9 mouse cellular contexts compared by ENCODE assay signal in genomic region chr9:48674359-48675015, GRCm38 (mm10).
DNase-seq lines count a peak whose midpoint lies in the region; ATAC-seq and TF ChIP-seq lines count a peak whose summit lies in the region.
"Had no signal": no experiment of that assay in that cellular context is flagged by ENCODE, and none has a peak within 500 bp of the region (broad histone marks: within the 10 kb centered on the region; RNA-seq: fewer than 3 reads in every experiment).

No protein-coding gene starts in this region.

- no peak overlapping the region for H3K4me2 ChIP-seq in kidney, embryonic 14.5 days (replicated peaks; ENCODE audit: low read depth, low read length)
- no peak overlapping the region for H3K4me2 ChIP-seq in heart, postnatal 0 days (ENCODE audit: low read depth, low read length)
- H3K4me2 ChIP-seq in neural tube, embryonic 15.5 days: no peak overlapping the region

- H3K36me3 ChIP-seq in kidney, embryonic 14.5 days (ENCODE audit: control insufficient read depth, insufficient read depth, low read length): no peaks in the 10 kb centered on the region
- no peaks in the 10 kb centered on the region for H3K36me3 ChIP-seq in heart, postnatal 0 days (replicated peaks; ENCODE audit: control insufficient read depth, insufficient read depth, low read length)
- no peaks in the 10 kb centered on the region for H3K36me3 ChIP-seq in neural tube, embryonic 15.5 days
- H3K36me3 ChIP-seq: neural tube, embryonic 12.5 days had no signal

- TF ChIP-seq EP300 in heart, postnatal 0 days (IDR thresholded peaks at IDR 0.05; ENCODE audit: low read depth): no peak

- H3K9me3 ChIP-seq in kidney, embryonic 14.5 days (ENCODE audit: control insufficient read depth, low read length): no peaks in the 10 kb centered on the region
- H3K9me3 ChIP-seq in heart, postnatal 0 days (replicated peaks; ENCODE audit: control insufficient read depth, low read length): no peaks in the 10 kb centered on the region
- no peaks in the 10 kb centered on the region for H3K9me3 ChIP-seq in neural tube, embryonic 15.5 days (replicated peaks)
- H3K9me3 ChIP-seq: neural tube, embryonic 12.5 days had no signal

- WGBS in kidney, embryonic 14.5 days: 10% methylated on average over 11 of the region's 11 CpGs
- 44% methylated on average over 11 of the region's 11 CpGs for WGBS in heart, postnatal 0 days
- WGBS in neural tube, embryonic 15.5 days: 11% methylated on average over 11 of the region's 11 CpGs

- H3K27ac ChIP-seq in kidney, embryonic 14.5 days (ENCODE audit: low read depth, low read length): no peak overlapping the region
- H3K27ac ChIP-seq in heart, postnatal 0 days (ENCODE audit: low read depth): peak overlapping the region; percentile 58
- H3K27ac ChIP-seq in neural tube, embryonic 15.5 days (replicated peaks): no peak overlapping the region
- H3K27ac ChIP-seq: neural tube, embryonic 12.5 days had no signal

- H3K9ac ChIP-seq in kidney, embryonic 14.5 days (ENCODE audit: low read depth, low read length): no peak overlapping the region
- no peak overlapping the region for H3K9ac ChIP-seq in heart, postnatal 0 days (replicated peaks; ENCODE audit: low read depth, low read length)
- peak overlapping the region; percentile 12; the same call in 1 of the 2 replicates for H3K9ac ChIP-seq in neural tube, embryonic 15.5 days (replicated peaks)
- H3K9ac ChIP-seq: neural tube, embryonic 12.5 days had no signal

- 0 out of 2 replicates have a peak, but pooled peaks cover 3% of the 10 kb centered on the region for H3K27me3 ChIP-seq in kidney, embryonic 14.5 days (ENCODE audit: control insufficient read depth, insufficient read depth, low read length)
- H3K27me3 ChIP-seq in heart, postnatal 0 days (ENCODE audit: control insufficient read depth, insufficient read depth, low read length): no peaks in the 10 kb centered on the region
- H3K27me3 ChIP-seq in neural tube, embryonic 15.5 days (replicated peaks): peaks cover 16% of the 10 kb centered on the region

- DNase-seq in kidney, adult 11 months: peak; percentile 36
- DNase-seq in heart, postnatal 0 days (ENCODE audit: low spot score): peak; percentile 41
- peak; percentile 37 to 51 for DNase-seq in kidney, postnatal 4 days
- no peak for DNase-seq in thymus, postnatal 10 days (ENCODE audit: low spot score in 2 of 2)
- no peak for DNase-seq in left cerebral cortex, adult 8-10 months (ENCODE audit: low spot score in 2 of 2)
- DNase-seq in cerebellum, adult 8-10 months: no peak

- no peak for ATAC-seq in kidney, embryonic 14.5 days (ENCODE audit: low FRiP score, low TSS enrichment)
- ATAC-seq in heart, postnatal 0 days (ENCODE audit: insufficient read depth, low read depth): 0 out of 2 replicates have a peak, but pooled peaks have one; percentile 37
- no peak for ATAC-seq in neural tube, embryonic 15.5 days (ENCODE audit: low FRiP score)

- peaks cover 29% of the 10 kb centered on the region for H3K4me1 ChIP-seq in kidney, embryonic 14.5 days (ENCODE audit: control insufficient read depth, insufficient read depth, low read length)
- peaks cover 27% of the 10 kb centered on the region for H3K4me1 ChIP-seq in heart, postnatal 0 days (ENCODE audit: control insufficient read depth, insufficient read depth)
- peaks cover 55% of the 10 kb centered on the region for H3K4me1 ChIP-seq in neural tube, embryonic 15.5 days

- no peak overlapping the region for H3K4me3 ChIP-seq in kidney, embryonic 14.5 days (ENCODE audit: low read length)
- H3K4me3 ChIP-seq in heart, postnatal 0 days (ENCODE audit: low read depth, low read length): no peak overlapping the region
- no peak overlapping the region for H3K4me3 ChIP-seq in neural tube, embryonic 15.5 days (replicated peaks)
- H3K4me3 ChIP-seq: neural tube, embryonic 12.5 days had no signal

- TF ChIP-seq CTCF in heart, postnatal 0 days (IDR thresholded peaks at IDR 0.05; ENCODE audit: low read depth): no peak

Comparison
In these comparisons a context has a peak if more than half of its experiments do, and no peak if none do; other contexts are left out.
1. DNase-seq: peak in kidney, adult 11 months (single experiment), heart, postnatal 0 days (single experiment) and kidney, postnatal 4 days (2 of 2); none in thymus, postnatal 10 days (0 of 2), left cerebral cortex, adult 8-10 months (0 of 2) and cerebellum, adult 8-10 months (single experiment).